Mouse (Mus musculus) splenic B cell, adult 2 months (primary cell): ENCODE results near the gene Exoc6.

Experiments used
- DNase-seq: peaks from one replicate; pipeline ENCODE4 v3.0.0-alpha.2; 2011; ENCODE audit warnings: low read depth, low spot score
- H3K27me3 ChIP-seq: 2 replicates; pipeline ENCODE4 v1.6.1; 2012; ENCODE audit warnings: mild to moderate bottlenecking, low read length, moderate library complexity, mixed read lengths; ENCODE audit not compliant: control insufficient read depth, poor library complexity, insufficient read depth, severe bottlenecking
- H3K36me3 ChIP-seq: 2 replicates; pipeline ENCODE4 v1.6.1; 2012; ENCODE audit warnings: mild to moderate bottlenecking, low read length, moderate library complexity, mixed read lengths; ENCODE audit not compliant: control insufficient read depth, poor library complexity, insufficient read depth, severe bottlenecking

The Exoc6 gene

GRCm38 (mm10) chr19:37529296-37529695, 20.9 kb upstream of the Exoc6 start:
- Histone ChIP-seq H3K27me3 (no peaks in the 10 kb centered on the region), H3K36me3 (no peaks in the 10 kb centered on the region)
- no peak for DNase-seq

- peak; percentile 85 for DNase-seq
- no peaks in the 10 kb centered on the region for H3K36me3 ChIP-seq
- no peaks in the 10 kb centered on the region for H3K27me3 ChIP-seq
These were observed 20.2 kb upstream of the Exoc6 start for GRCm38 (mm10) chr19:37529975-37530515.

- Histone ChIP-seq H3K27me3 (no peaks in the 10 kb centered on the region), H3K36me3 (no peaks in the 10 kb centered on the region)
- DNase-seq, result no peak
These were observed 19.6 kb upstream of the Exoc6 start for GRCm38 (mm10) chr19:37530601-37531000.

- no peaks in the 10 kb centered on the region for H3K36me3 ChIP-seq
- H3K27me3 ChIP-seq, result no peaks in the 10 kb centered on the region
- peak; percentile 69 for DNase-seq
These were observed 18.9 kb upstream of the Exoc6 start for GRCm38 (mm10) chr19:37531200-37531845.

GRCm38 (mm10) chr19:37533196-37533595, 17.0 kb upstream of the Exoc6 start:
- Histone ChIP-seq H3K27me3 (no peaks in the 10 kb centered on the region), H3K36me3 (no peaks in the 10 kb centered on the region)
- DNase-seq, result no peak

GRCm38 (mm10) chr19:37534737-37535365, 15.4 kb upstream of the Exoc6 start:
- H3K36me3 ChIP-seq, result no peaks in the 10 kb centered on the region
- peak; percentile 65 for DNase-seq
- no peaks in the 10 kb centered on the region for H3K27me3 ChIP-seq

- Histone ChIP-seq H3K27me3 (no peaks in the 10 kb centered on the region), H3K36me3 (no peaks in the 10 kb centered on the region)
- no peak for DNase-seq
These were observed 13.8 kb upstream of the Exoc6 start for GRCm38 (mm10) chr19:37536426-37536825.

- no peaks in the 10 kb centered on the region for H3K27me3 ChIP-seq
- no peak for DNase-seq
- H3K36me3 ChIP-seq, result no peaks in the 10 kb centered on the region
These were observed 12.5 kb upstream of the Exoc6 start for GRCm38 (mm10) chr19:37537717-37538116.

- Histone ChIP-seq H3K36me3 (no peaks in the 10 kb centered on the region), H3K27me3 (no peaks in the 10 kb centered on the region)
- no peak for DNase-seq
These were observed 10.0 kb upstream of the Exoc6 start for GRCm38 (mm10) chr19:37540201-37540600.

- peak; percentile 69 for DNase-seq
- H3K27me3 ChIP-seq, result no peaks in the 10 kb centered on the region
- H3K36me3 ChIP-seq, result no peaks in the 10 kb centered on the region
These were observed 6.5 kb upstream of the Exoc6 start for GRCm38 (mm10) chr19:37543537-37544326.

GRCm38 (mm10) chr19:37544476-37544875, 5.7 kb upstream of the Exoc6 start:
- no peaks in the 10 kb centered on the region for H3K27me3 ChIP-seq
- no peaks in the 10 kb centered on the region for H3K36me3 ChIP-seq
- no peak for DNase-seq

GRCm38 (mm10) chr19:37545231-37545630, 5.0 kb upstream of the Exoc6 start:
- no peaks in the 10 kb centered on the region for H3K36me3 ChIP-seq

GRCm38 (mm10) chr19:37545725-37546124, 4.5 kb upstream of the Exoc6 start:
- no peaks in the 10 kb centered on the region for H3K36me3 ChIP-seq
- no peak for DNase-seq
- H3K27me3 ChIP-seq, result no peaks in the 10 kb centered on the region

More at GRCm38 (mm10) chr19:37545231-37545630, 5.0 kb upstream of the Exoc6 start:
- H3K27me3 ChIP-seq, result no peaks in the 10 kb centered on the region
- DNase-seq, result no peak

GRCm38 (mm10) chr19:37546776-37547175, 3.4 kb upstream of the Exoc6 start:
- no peaks in the 10 kb centered on the region for H3K36me3 ChIP-seq
- DNase-seq, result peak; percentile 46
- H3K27me3 ChIP-seq, result no peaks in the 10 kb centered on the region

GRCm38 (mm10) chr19:37551040-37551566, 885 bp downstream of the Exoc6 start:
- no peak for DNase-seq

More at GRCm38 (mm10) chr19:37551040-37551566, 885 bp downstream of the Exoc6 start:
- Histone ChIP-seq H3K27me3 (no peaks in the 10 kb centered on the region), H3K36me3 (no peaks in the 10 kb centered on the region; the same call in 1 of the 2 replicates)
